Mouse (Mus musculus) embryo, embryonic 11.5 days (tissue): ENCODE measurements around the gene Sox15.
"Not testable (repeated sequence)": the region's sequence is repeated elsewhere in the genome, so short reads cannot be mapped to it uniquely, and the experiment has no call there.

ENCODE experiments used
- DNase-seq: peaks from one replicate; pipeline ENCODE4 v3.0.0-alpha.2; 2012; ENCODE audit warnings: low read depth, low spot score

Gene Sox15

DNA sequence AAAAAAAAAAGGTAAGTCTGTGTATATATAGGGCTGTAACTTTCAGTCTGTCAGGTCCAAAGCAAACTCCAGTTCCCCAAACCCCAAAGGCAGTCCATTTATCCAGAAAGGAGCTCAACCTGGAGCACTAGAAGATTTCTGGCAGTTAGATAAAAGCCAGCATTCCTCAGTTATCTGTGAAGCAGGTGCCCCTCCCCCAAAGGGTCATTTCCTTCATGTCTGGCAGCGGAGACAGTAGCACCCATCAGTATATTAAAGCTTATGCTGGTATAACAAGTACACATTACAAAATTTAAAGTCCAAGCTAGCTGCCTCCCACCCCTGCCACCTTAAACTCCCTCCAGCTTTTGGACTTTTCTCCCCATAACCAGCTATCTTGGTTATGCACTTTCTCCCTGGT is 44.5 kb downstream of the Sox15 start:
- no peak for DNase-seq

DNA sequence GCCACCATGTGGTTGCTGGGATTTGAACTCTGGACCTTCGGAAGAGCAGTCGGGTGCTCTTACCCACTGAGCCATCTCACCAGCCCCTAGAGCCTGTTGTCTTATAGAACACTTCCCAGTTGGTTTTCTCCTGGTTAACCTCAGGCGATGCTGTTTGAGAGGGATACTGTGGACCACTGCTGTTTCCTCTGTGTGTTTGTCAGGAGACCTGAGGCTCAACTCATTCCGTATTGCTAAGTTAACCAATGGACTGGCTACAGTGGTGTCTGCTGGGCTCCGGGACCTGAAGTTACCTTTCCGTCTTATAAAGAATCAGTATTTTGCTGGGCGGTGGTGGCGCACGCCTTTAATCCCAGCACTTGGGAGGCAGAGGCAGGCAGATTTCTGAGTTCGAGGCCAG is 47.8 kb downstream of the Sox15 start:
- DNase-seq, result not testable (repeated sequence)

DNA sequence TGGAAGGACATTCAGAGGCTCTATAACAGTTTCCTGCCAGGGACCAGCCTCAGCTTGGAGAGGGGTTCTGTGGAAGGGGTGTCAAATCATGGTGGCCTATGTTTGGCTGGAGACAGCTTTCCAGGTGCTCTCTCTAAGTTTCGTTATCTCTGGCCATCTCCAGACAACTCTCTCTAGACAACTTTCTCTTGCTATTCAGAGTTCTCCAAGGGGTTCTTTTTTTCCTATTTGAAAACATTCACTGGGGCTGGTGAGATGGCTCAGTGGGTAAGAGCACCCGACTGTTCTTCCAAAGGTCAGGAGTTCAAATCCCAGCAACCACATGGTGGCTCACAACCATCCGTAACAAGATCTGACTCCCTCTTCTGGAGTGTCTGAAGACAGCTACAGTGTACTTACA is 48.3 kb downstream of the Sox15 start:
- DNase-seq, result not testable (repeated sequence)

DNA sequence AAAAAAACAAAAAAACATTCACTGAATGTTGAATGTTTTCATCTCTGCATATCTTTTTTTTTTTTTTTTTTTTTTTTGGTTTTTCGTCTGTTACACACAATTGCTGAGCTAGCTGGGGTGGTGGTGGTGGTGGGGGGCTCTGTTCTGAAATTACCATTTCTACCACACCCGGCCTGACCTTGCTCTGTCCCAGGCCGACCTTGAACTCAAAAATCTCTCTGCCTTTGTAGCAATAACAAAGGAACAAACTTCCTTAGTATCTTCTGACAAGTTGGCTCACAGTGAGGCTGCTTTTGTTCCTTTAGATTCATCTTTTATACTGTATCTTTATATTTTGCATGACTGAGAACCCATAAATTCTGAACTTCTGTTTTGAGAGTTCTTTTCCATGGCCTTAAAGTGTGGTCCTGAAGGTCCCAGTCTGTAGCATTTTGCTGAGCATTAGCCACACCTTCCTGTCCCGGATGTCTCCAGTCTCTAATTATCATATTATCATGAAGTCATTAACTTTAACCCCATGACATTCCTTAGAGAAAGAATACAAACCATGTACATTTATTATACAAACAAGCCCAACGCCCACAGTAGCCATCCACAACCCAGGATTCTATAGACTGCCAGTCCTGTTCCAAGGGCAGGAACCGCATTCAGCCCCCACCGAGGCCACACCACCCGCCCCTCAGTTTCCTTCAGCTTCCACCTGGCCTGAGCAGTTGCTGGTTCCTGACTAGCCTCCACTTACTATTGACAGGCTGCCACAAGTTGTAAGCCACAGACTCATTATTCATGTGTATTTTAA is 48.9 kb downstream of the Sox15 start:
- no peak for DNase-seq

DNA sequence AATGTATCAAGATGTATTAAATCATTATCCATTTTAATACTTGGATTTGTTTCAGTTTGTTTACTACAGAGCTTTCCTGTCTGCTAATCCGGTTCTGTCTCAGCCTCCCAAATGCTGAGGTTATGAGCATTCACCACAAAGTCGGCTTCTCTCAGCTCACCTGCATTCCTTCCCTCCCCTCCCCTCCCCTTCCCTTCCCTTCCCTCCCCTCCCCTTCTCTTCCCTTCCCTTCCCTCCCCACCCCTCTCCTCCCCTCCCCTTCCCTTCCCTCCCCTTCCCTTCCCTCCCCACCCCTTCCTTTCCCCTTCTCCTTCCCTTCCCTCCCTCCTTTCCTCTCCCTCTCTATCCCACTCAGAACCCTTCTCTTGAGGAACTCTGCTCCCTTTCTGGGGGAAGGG is 49.5 kb downstream of the Sox15 start:
- DNase-seq, result no peak
